Mouse (Mus musculus) midbrain, embryonic 16.5 days (tissue): ENCODE measurements around the gene Gm4871. TPM values are rescaled to one million over a fixed set of nuclear protein-coding genes. Genes with fewer than 3 reads are reported as not detected.
"Not testable (repeated sequence)": the region's sequence is repeated elsewhere in the genome, so short reads cannot be mapped to it uniquely, and the experiment has no call there.

ENCODE experiments used
- ATAC-seq: fragments of 200-750 bp; cut with Nextera tagmentation; 2 replicates; pipeline ENCODE4 v1.8.0; 2017; ENCODE audit warnings: moderate TSS enrichment
- H3K27ac ChIP-seq: fragments of 300-500 bp; sonication (generic); 2 replicates; pipeline ENCODE4 v1.5.1; 2014; ENCODE audit warnings: mild to moderate bottlenecking, low read length, mixed read lengths
- H3K27me3 ChIP-seq: fragments of 300-500 bp; sonication (generic); 2 replicates; pipeline ENCODE4 v1.6.1; 2014; ENCODE audit warnings: low read depth, low read length, mixed read lengths; ENCODE audit not compliant: control insufficient read depth, insufficient read depth
- H3K36me3 ChIP-seq: fragments of 300-500 bp; sonication (generic); 2 replicates; pipeline ENCODE4 v1.6.1; 2014; ENCODE audit warnings: mild to moderate bottlenecking, low read length, moderate library complexity, mixed read lengths; ENCODE audit not compliant: control insufficient read depth, insufficient read depth
- H3K4me1 ChIP-seq: fragments of 300-500 bp; sonication (generic); 2 replicates; pipeline ENCODE4 v1.6.1; 2014; ENCODE audit warnings: mild to moderate bottlenecking, low read length, mixed read lengths; ENCODE audit not compliant: control insufficient read depth, insufficient read depth
- H3K4me2 ChIP-seq: fragments of 300-500 bp; sonication (generic); 2 replicates; pipeline ENCODE4 v1.6.1; 2014; ENCODE audit warnings: mild to moderate bottlenecking, low read length, mixed read lengths
- H3K4me3 ChIP-seq: fragments of 300-500 bp; sonication (generic); 2 replicates; pipeline ENCODE4 v1.5.1; 2014; ENCODE audit warnings: low read depth, mild to moderate bottlenecking, low read length, moderate library complexity, mixed read lengths
- H3K9ac ChIP-seq: fragments of 300-500 bp; sonication (generic); 2 replicates; pipeline ENCODE4 v1.6.1; 2014; ENCODE audit warnings: low read depth, low read length, mixed read lengths
- H3K9me3 ChIP-seq: fragments of 300-500 bp; sonication (generic); replicated peaks from 2 replicates; pipeline ENCODE4 v1.6.1; 2014; ENCODE audit warnings: mild to moderate bottlenecking, low read length, mixed read lengths; ENCODE audit not compliant: control insufficient read depth, poor library complexity, severe bottlenecking
- WGBS: fragments of 180-500 bp; shearing (Covaris S2); extraction: QIAGEN DNeasy Blood & Tissue Kit; methylation state at CpG from one replicate; pipeline ENCODE4 v1.1.7; 2014; 5-methylcytosine and 5-hydroxymethylcytosine counted together
- polyA plus RNA-seq: library from polyadenylated mRNA; unstranded; fragments of >200 nt; fragmentation: Nextera tagmentation; extraction: Ambion mirVana; gene quantifications from 2 replicates; pipeline ENCODE4 v1.2.1, GENCODE M21; 2015

Gm4871 gene
- not detected in 2 replicates for polyA plus RNA-seq

DNA sequence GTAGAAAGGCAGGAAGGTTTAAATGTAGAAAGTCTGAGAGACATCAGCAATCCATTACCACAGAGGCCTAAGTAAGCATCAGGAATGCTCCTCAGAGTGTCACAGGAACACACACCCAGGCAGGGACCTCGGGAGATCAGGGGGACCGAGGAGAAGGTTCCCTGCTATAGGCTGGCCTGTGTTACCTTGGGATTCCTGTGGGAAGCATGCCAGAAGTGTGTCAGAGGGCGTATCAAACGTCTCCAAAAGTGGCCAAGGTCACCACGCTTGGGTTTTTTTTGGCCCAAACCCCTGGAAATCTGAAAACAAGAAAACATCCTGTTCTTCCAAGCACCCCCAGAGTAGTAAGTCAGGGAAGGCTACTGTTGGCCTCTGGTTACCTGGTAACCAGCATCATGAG lies at the start of gene Gm4871:
Gene Gm4871 (minus strand): TSS at position 364 of the 400 bp plus-strand sequence.
- H3K9ac ChIP-seq, H3K27ac ChIP-seq, H3K27me3 ChIP-seq, H3K4me3 ChIP-seq, H3K9me3 ChIP-seq, H3K36me3 ChIP-seq, H3K4me2 ChIP-seq, ATAC-seq, H3K4me1 ChIP-seq: not testable (repeated sequence)
- WGBS = 78% methylated on average over 5 of the region's 5 CpGs

GRCm38 (mm10) chr5:145081866-145082613 lies 49.5 kb upstream of the Gm4871 start:
- no peak for ATAC-seq
- Histone ChIP-seq H3K4me1 (peaks cover 9% of the 10 kb centered on the region), H3K4me2 (no peak overlapping the region), H3K27ac (no peak overlapping the region), H3K9ac (no peak overlapping the region), H3K9me3 (no peaks in the 10 kb centered on the region), H3K36me3 (no peaks in the 10 kb centered on the region), H3K27me3 (no peaks in the 10 kb centered on the region), H3K4me3 (no peak overlapping the region)
- 92% methylated on average over 10 of the region's 10 CpGs for WGBS

DNA sequence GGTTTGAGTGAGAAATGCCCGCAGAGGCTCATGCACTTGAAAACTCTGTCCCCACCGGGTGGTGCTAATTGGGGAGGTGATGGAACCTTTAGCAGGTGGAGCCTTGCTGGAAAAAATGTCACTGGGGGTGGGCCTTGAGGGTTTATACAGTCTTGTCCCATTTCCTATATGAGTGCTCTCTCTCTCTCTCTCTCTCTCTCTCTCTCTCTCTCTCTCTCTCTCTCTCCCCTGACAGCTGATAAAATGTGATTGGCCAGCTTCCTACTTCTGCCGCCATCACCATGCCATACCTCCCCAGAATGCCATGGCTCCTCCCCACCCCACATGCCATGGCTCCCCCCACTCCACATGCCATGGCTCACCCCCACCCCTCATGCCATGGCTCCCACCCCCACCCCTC lies 42.5 kb upstream of the Gm4871 start:
- H3K4me2 ChIP-seq = no peak overlapping the region
- no peak overlapping the region for H3K9ac ChIP-seq
- no peak overlapping the region for H3K27ac ChIP-seq
- H3K4me3 ChIP-seq = no peak overlapping the region
- 61% methylated on average over 3 of the region's 3 CpGs for WGBS
- no peaks in the 10 kb centered on the region for H3K27me3 ChIP-seq
- no peaks in the 10 kb centered on the region for H3K4me1 ChIP-seq
- H3K9me3 ChIP-seq = no peaks in the 10 kb centered on the region
- ATAC-seq = no peak
- H3K36me3 ChIP-seq = no peaks in the 10 kb centered on the region

- no peak for ATAC-seq
- H3K27ac ChIP-seq = no peak overlapping the region
- H3K27me3 ChIP-seq = no peaks in the 10 kb centered on the region
- WGBS = 50% methylated on average over 6 of the region's 6 CpGs
- H3K4me1 ChIP-seq = no peaks in the 10 kb centered on the region
- no peak overlapping the region for H3K4me2 ChIP-seq
- no peak overlapping the region for H3K9ac ChIP-seq
- H3K9me3 ChIP-seq = no peaks in the 10 kb centered on the region
- no peak overlapping the region for H3K4me3 ChIP-seq
- no peaks in the 10 kb centered on the region for H3K36me3 ChIP-seq
Measured at GRCm38 (mm10) chr5:145071342-145071741, 38.8 kb upstream of the Gm4871 start.

- Histone ChIP-seq H3K27ac (no peak overlapping the region), H3K9me3 (no peaks in the 10 kb centered on the region), H3K36me3 (no peaks in the 10 kb centered on the region), H3K27me3 (no peaks in the 10 kb centered on the region), H3K4me3 (no peak overlapping the region), H3K9ac (no peak overlapping the region), H3K4me1 (no peaks in the 10 kb centered on the region), H3K4me2 (no peak overlapping the region)
- ATAC-seq = no peak
- WGBS = under 1% methylated on average over 5 of the region's 5 CpGs
Measured at GRCm38 (mm10) chr5:145069707-145070106, 37.2 kb upstream of the Gm4871 start.

DNA sequence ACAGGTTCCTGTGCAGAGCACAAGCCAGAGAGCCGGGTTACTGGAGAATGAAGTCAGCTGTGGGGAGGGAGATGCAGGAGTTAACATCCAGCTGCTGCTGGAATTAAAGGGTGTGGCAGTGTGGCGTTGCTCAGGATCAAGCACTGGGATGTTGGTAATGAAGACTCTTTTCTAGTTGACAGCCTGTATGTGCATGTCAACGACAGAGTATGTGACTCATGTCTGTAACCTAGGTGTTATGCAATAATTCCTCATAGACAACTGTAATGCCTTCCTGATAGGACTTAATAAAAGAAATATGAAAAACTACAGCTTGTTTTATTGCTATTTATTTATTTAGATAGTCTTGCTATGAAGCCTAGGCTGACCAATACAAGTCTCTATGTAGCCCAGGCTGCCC lies 36.3 kb upstream of the Gm4871 start:
- H3K36me3 ChIP-seq = no peaks in the 10 kb centered on the region

DNA sequence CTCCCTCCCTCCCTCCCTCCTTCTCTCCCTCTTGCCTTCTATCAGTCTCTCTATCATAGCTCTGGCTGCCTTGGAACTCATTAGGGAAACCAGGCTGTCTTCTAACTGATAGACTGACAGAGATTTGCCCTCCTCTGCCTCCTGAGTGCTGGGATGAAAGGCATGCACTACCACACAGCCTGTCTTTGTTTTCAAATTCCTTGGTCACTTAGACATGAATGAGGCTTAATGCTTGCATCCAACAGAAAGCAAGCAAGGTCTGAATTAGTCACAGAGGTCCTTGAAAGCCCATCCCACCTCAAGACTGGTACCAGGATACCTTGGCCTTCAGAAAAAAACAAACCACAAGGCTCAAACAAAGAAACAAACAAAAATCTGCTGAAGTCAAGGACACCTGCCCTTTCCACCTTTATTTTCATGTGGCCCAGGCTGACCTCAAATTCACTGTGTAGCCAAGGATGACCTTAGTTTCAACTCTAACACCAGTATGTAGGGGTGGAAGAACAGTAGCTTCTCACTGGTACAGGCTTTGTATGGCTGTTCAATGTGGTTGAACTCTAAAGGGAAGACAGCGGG lies 32.3 kb upstream of the Gm4871 start:
- Histone ChIP-seq H3K27me3 (no peaks in the 10 kb centered on the region), H3K9ac (no peak overlapping the region), H3K4me2 (no peak overlapping the region), H3K36me3 (no peaks in the 10 kb centered on the region), H3K4me1 (no peaks in the 10 kb centered on the region), H3K27ac (no peak overlapping the region), H3K9me3 (no peaks in the 10 kb centered on the region), H3K4me3 (no peak overlapping the region)
- WGBS = 94% methylated on average over 1 of the region's 1 CpGs
- no peak for ATAC-seq

More for the DNA sequence above, 36.3 kb upstream of the Gm4871 start:
- 55% methylated on average over 3 of the region's 3 CpGs for WGBS
- H3K27ac ChIP-seq = no peak overlapping the region
- H3K4me3 ChIP-seq = no peak overlapping the region
- H3K4me2 ChIP-seq = no peak overlapping the region
- no peak for ATAC-seq
- H3K27me3 ChIP-seq = no peaks in the 10 kb centered on the region
- H3K9me3 ChIP-seq = no peaks in the 10 kb centered on the region
- no peak overlapping the region for H3K9ac ChIP-seq
- H3K4me1 ChIP-seq = no peaks in the 10 kb centered on the region

DNA sequence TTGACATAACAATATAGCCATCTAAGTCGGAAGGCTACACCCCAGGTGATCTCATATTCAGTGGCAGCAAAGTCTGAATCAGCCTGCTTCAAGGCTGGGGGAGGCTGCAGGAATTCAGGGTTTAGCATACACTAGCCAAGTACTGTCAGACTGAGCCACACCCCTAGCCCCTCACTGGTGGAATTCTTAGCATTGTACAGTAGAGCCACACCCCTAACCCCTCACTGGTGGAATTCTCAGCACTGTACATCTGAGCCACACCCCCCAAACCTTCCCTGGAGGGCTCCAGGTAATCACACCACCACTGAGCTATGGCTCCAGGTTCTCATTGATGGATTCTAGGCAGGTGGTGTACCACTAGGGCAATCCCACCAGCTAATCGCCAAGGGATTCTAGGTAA lies 27.0 kb upstream of the Gm4871 start:
- H3K4me3 ChIP-seq = no peak overlapping the region
- no peaks in the 10 kb centered on the region for H3K27me3 ChIP-seq
- no peaks in the 10 kb centered on the region for H3K36me3 ChIP-seq
- ATAC-seq = no peak
- H3K4me1 ChIP-seq = no peaks in the 10 kb centered on the region
- 82% methylated on average over 2 of the region's 2 CpGs for WGBS
- H3K4me2 ChIP-seq = no peak overlapping the region
- H3K9me3 ChIP-seq = no peaks in the 10 kb centered on the region
- no peak overlapping the region for H3K27ac ChIP-seq
- no peak overlapping the region for H3K9ac ChIP-seq

GRCm38 (mm10) chr5:145058722-145059121 lies 26.2 kb upstream of the Gm4871 start:
- ATAC-seq = no peak
- 93% methylated on average over 7 of the region's 7 CpGs for WGBS

More at GRCm38 (mm10) chr5:145058722-145059121, 26.2 kb upstream of the Gm4871 start:
- no peaks in the 10 kb centered on the region for H3K27me3 ChIP-seq
- no peak overlapping the region for H3K4me2 ChIP-seq
- H3K4me1 ChIP-seq = no peaks in the 10 kb centered on the region
- H3K9ac ChIP-seq = no peak overlapping the region
- no peak overlapping the region for H3K27ac ChIP-seq
- no peak overlapping the region for H3K4me3 ChIP-seq
- no peaks in the 10 kb centered on the region for H3K9me3 ChIP-seq
- H3K36me3 ChIP-seq = no peaks in the 10 kb centered on the region
